Mouse (Mus musculus): ENCODE data around the gene Wsb2.
A peak's percentile ranks its signal among the peaks of the same experiment; 100 is the strongest.

DNA sequence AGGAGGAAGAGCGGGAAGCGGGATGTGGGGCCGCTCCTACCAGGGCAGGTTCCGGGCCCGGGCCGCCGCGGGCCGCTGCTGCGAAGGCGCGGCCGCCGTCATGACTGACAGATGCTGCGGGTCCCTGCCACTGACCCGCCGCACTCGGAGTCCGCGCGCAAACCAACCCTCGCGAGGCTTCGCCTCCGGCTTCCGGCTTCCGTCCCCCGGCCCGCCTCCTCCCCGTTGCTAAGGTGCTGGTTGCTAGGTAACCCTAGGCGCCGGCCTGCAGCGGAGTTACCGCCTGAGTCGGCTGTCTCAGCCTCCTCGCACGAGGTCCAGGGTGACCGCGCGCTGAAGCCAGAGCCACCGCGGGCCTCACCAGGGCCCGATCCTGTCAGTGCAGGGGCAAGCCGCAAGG is 31.8 kb downstream of the Wsb2 start, which contains the start of gene Rfc5:
- TF ChIP-seq GATA1 (IDR thresholded peaks at IDR 0.05; ENCODE audit: borderline replicate concordance, low read length) = no peak
- TF ChIP-seq FLI1 (IDR thresholded peaks at IDR 0.05; ENCODE audit: low read length) = peak; percentile 29; the same call in 1 of the 2 replicates

Data from megakaryocyte, embryonic 14.5 days (primary cell).